Mouse (Mus musculus) kidney, adult 18-20 months (tissue): Measurements from ENCODE around the gene Hspa2.
"Not testable (repeated sequence)": the region's sequence is repeated elsewhere in the genome, so short reads cannot be mapped to it uniquely, and the experiment has no call there.

Source experiments
- DNase-seq: peaks from one replicate; pipeline ENCODE4 v3.0.0; 2021

Hspa2 gene

GRCm38 (mm10) chr12:76435549-76435948 is 31.6 kb downstream of the Hspa2 start:
- no peak for DNase-seq

GRCm38 (mm10) chr12:76443488-76443887 is 39.5 kb downstream of the Hspa2 start:
- DNase-seq, result not testable (repeated sequence)

GRCm38 (mm10) chr12:76444359-76444772 is 40.4 kb downstream of the Hspa2 start:
- DNase-seq, result peak; percentile 25

GRCm38 (mm10) chr12:76444862-76445261 is 40.9 kb downstream of the Hspa2 start:
- peak; percentile 17 for DNase-seq

- peak; percentile 52 for DNase-seq
These were observed 42.2 kb downstream of the Hspa2 start for GRCm38 (mm10) chr12:76446201-76446600.

- DNase-seq, result no peak
These were observed 44.2 kb downstream of the Hspa2 start for GRCm38 (mm10) chr12:76448127-76448526.

GRCm38 (mm10) chr12:76452203-76452602 is 48.2 kb downstream of the Hspa2 start:
- DNase-seq, result no peak
